Mouse (Mus musculus) embryonic facial prominence, embryonic 12.5 days (tissue): ENCODE measurements around the gene Eef2. TPM values are rescaled to one million over a fixed set of nuclear protein-coding genes. Genes with fewer than 3 reads are reported as not detected.
A peak's percentile ranks its signal among the peaks of the same experiment; 100 is the strongest.

Source experiments
- ATAC-seq: fragments of 200-750 bp; cut with Nextera tagmentation; 2 replicates; pipeline ENCODE4 v1.8.0; 2017; ENCODE audit not compliant: insufficient number of reproducible peaks, insufficient read depth, low FRiP score, low TSS enrichment
- H3K27ac ChIP-seq: fragments of 300-500 bp; sonication (generic); 2 replicates; pipeline ENCODE4 v1.5.1; 2016; ENCODE audit warnings: mild to moderate bottlenecking
- H3K27me3 ChIP-seq: fragments of 300-500 bp; sonication (generic); 2 replicates; pipeline ENCODE4 v1.6.1; 2016; ENCODE audit warnings: mild to moderate bottlenecking, moderate library complexity
- H3K36me3 ChIP-seq: fragments of 300-500 bp; sonication (generic); 2 replicates; pipeline ENCODE4 v1.6.1; 2016; ENCODE audit warnings: mild to moderate bottlenecking
- H3K4me1 ChIP-seq: fragments of 300-500 bp; sonication (generic); 2 replicates; pipeline ENCODE4 v1.6.1; 2016
- H3K4me2 ChIP-seq: fragments of 300-500 bp; sonication (generic); replicated peaks from 2 replicates; pipeline ENCODE4 v1.6.1; 2016; ENCODE audit warnings: mild to moderate bottlenecking, moderate library complexity
- H3K4me3 ChIP-seq: fragments of 300-500 bp; sonication (generic); 2 replicates; pipeline ENCODE4 v1.5.1; 2016; ENCODE audit warnings: mild to moderate bottlenecking
- H3K9ac ChIP-seq: fragments of 300-500 bp; sonication (generic); 2 replicates; pipeline ENCODE4 v1.6.1; 2016; ENCODE audit warnings: mild to moderate bottlenecking, moderate library complexity
- H3K9me3 ChIP-seq: fragments of 300-500 bp; sonication (generic); 2 replicates; pipeline ENCODE4 v1.6.1; 2016; ENCODE audit warnings: mild to moderate bottlenecking, moderate library complexity
- WGBS: fragments of 180-500 bp; shearing (Covaris S2); methylation state at CpG from one replicate; pipeline ENCODE4 v1.1.7; 2016; 5-methylcytosine and 5-hydroxymethylcytosine counted together
- polyA plus RNA-seq: library from polyadenylated mRNA; unstranded; fragments of >200 nt; fragmentation: Nextera tagmentation; extraction: Ambion mirVana; gene quantifications from 2 replicates; pipeline ENCODE4 v1.2.1, GENCODE M21; 2016

The Eef2 gene
- polyA plus RNA-seq, 1 experiment from 2014 or later = 562 TPM

GRCm38 (mm10) chr10:81140005-81140404, 36.4 kb upstream of the Eef2 start:
- Histone ChIP-seq H3K4me3 (peak overlapping the region; percentile 64; the same call in 1 of the 2 replicates), H3K4me1 (peaks cover 57% of the 10 kb centered on the region), H3K9ac (peak overlapping the region; percentile 37; the same call in 1 of the 2 replicates), H3K4me2 (peak overlapping the region; percentile 97), H3K27me3 (peaks cover 9% of the 10 kb centered on the region), H3K36me3 (peaks cover 22% of the 10 kb centered on the region), H3K27ac (peak overlapping the region; percentile 36; the same call in 1 of the 2 replicates), H3K9me3 (no peaks in the 10 kb centered on the region)
- 51% methylated on average over 8 of the region's 8 CpGs for WGBS
- ATAC-seq = no peak

- ATAC-seq = no peak
- Histone ChIP-seq H3K27me3 (0 out of 2 replicates have a peak, but pooled peaks cover 2% of the 10 kb centered on the region), H3K4me2 (peak overlapping the region; percentile 97), H3K9ac (peak overlapping the region; percentile 37; the same call in 1 of the 2 replicates), H3K4me3 (0 out of 2 replicates have a peak overlapping the region, but pooled peaks have one; percentile 0), H3K27ac (no peak overlapping the region), H3K36me3 (peaks cover 31% of the 10 kb centered on the region), H3K4me1 (peaks cover 48% of the 10 kb centered on the region), H3K9me3 (no peaks in the 10 kb centered on the region)
- 64% methylated on average over 10 of the region's 10 CpGs for WGBS
These were observed 35.5 kb upstream of the Eef2 start for GRCm38 (mm10) chr10:81140717-81141454.

GRCm38 (mm10) chr10:81141455-81142210, 34.8 kb upstream of the Eef2 start:
- no peaks in the 10 kb centered on the region for H3K27me3 ChIP-seq
- no peak overlapping the region for H3K4me3 ChIP-seq
- peak overlapping the region; percentile 97; the same call in 1 of the 2 replicates for H3K4me2 ChIP-seq
- peaks cover 46% of the 10 kb centered on the region for H3K4me1 ChIP-seq
- 78% methylated on average over 7 of the region's 7 CpGs for WGBS
- ATAC-seq = no peak
- no peak overlapping the region for H3K9ac ChIP-seq
- no peak overlapping the region for H3K27ac ChIP-seq
- peaks cover 39% of the 10 kb centered on the region for H3K36me3 ChIP-seq
- no peaks in the 10 kb centered on the region for H3K9me3 ChIP-seq

- Histone ChIP-seq H3K4me1 (peaks cover 46% of the 10 kb centered on the region), H3K4me2 (no peak overlapping the region), H3K4me3 (no peak overlapping the region)
These were observed 33.9 kb upstream of the Eef2 start for GRCm38 (mm10) chr10:81142551-81142981.

GRCm38 (mm10) chr10:81143157-81143633, 33.2 kb upstream of the Eef2 start:
- H3K4me2 ChIP-seq = no peak overlapping the region
- 91% methylated on average over 7 of the region's 7 CpGs for WGBS
- ATAC-seq = no peak
- no peaks in the 10 kb centered on the region for H3K9me3 ChIP-seq
- peaks cover 54% of the 10 kb centered on the region for H3K36me3 ChIP-seq
- H3K27me3 ChIP-seq = no peaks in the 10 kb centered on the region
- no peak overlapping the region for H3K9ac ChIP-seq
- peaks cover 45% of the 10 kb centered on the region for H3K4me1 ChIP-seq
- 0 out of 2 replicates have a peak overlapping the region, but pooled peaks have one; percentile 47 for H3K27ac ChIP-seq
- H3K4me3 ChIP-seq = no peak overlapping the region

More at GRCm38 (mm10) chr10:81142551-81142981, 33.9 kb upstream of the Eef2 start:
- Histone ChIP-seq H3K27me3 (no peaks in the 10 kb centered on the region), H3K9ac (no peak overlapping the region), H3K36me3 (peaks cover 48% of the 10 kb centered on the region), H3K27ac (peak overlapping the region; percentile 47; the same call in 1 of the 2 replicates), H3K9me3 (no peaks in the 10 kb centered on the region)
- no peak for ATAC-seq
- WGBS = 76% methylated on average over 5 of the region's 5 CpGs

GRCm38 (mm10) chr10:81143845-81144437, 32.5 kb upstream of the Eef2 start:
- no peak for ATAC-seq
- Histone ChIP-seq H3K4me3 (no peak overlapping the region), H3K27me3 (no peaks in the 10 kb centered on the region), H3K36me3 (peaks cover 62% of the 10 kb centered on the region), H3K27ac (no peak overlapping the region), H3K4me2 (no peak overlapping the region), H3K9ac (no peak overlapping the region), H3K4me1 (peaks cover 37% of the 10 kb centered on the region), H3K9me3 (no peaks in the 10 kb centered on the region)
- WGBS = 97% methylated on average over 52 of the region's 52 CpGs

GRCm38 (mm10) chr10:81144667-81145066, 31.8 kb upstream of the Eef2 start:
- Histone ChIP-seq H3K4me3 (no peak overlapping the region), H3K9me3 (no peaks in the 10 kb centered on the region), H3K36me3 (peaks cover 69% of the 10 kb centered on the region), H3K27me3 (no peaks in the 10 kb centered on the region), H3K9ac (no peak overlapping the region), H3K4me2 (no peak overlapping the region), H3K27ac (0 out of 2 replicates have a peak overlapping the region, but pooled peaks have one; percentile 7), H3K4me1 (peaks cover 30% of the 10 kb centered on the region)
- WGBS = 93% methylated on average over 27 of the region's 27 CpGs
- ATAC-seq = no peak

GRCm38 (mm10) chr10:81145307-81145706, 31.1 kb upstream of the Eef2 start:
- H3K9ac ChIP-seq = no peak overlapping the region
- no peak overlapping the region for H3K4me3 ChIP-seq
- ATAC-seq = no peak
- H3K4me1 ChIP-seq = peaks cover 24% of the 10 kb centered on the region
- WGBS = 97% methylated on average over 6 of the region's 6 CpGs
- no peaks in the 10 kb centered on the region for H3K27me3 ChIP-seq
- H3K4me2 ChIP-seq = no peak overlapping the region
- H3K36me3 ChIP-seq = peaks cover 75% of the 10 kb centered on the region
- no peaks in the 10 kb centered on the region for H3K9me3 ChIP-seq
- H3K27ac ChIP-seq = no peak overlapping the region

- no peaks in the 10 kb centered on the region for H3K27me3 ChIP-seq
- no peak overlapping the region for H3K4me2 ChIP-seq
- WGBS = 92% methylated on average over 7 of the region's 7 CpGs
- no peak for ATAC-seq
- no peak overlapping the region for H3K27ac ChIP-seq
- H3K36me3 ChIP-seq = peaks cover 79% of the 10 kb centered on the region
- peaks cover 19% of the 10 kb centered on the region for H3K4me1 ChIP-seq
- H3K9me3 ChIP-seq = no peaks in the 10 kb centered on the region
- no peak overlapping the region for H3K4me3 ChIP-seq
- H3K9ac ChIP-seq = no peak overlapping the region
These were observed 30.7 kb upstream of the Eef2 start for GRCm38 (mm10) chr10:81145778-81146177.

GRCm38 (mm10) chr10:81146296-81146695, 30.1 kb upstream of the Eef2 start:
- Histone ChIP-seq H3K4me2 (no peak overlapping the region), H3K27ac (no peak overlapping the region), H3K4me3 (no peak overlapping the region), H3K9ac (no peak overlapping the region), H3K27me3 (no peaks in the 10 kb centered on the region), H3K9me3 (no peaks in the 10 kb centered on the region), H3K36me3 (peaks cover 79% of the 10 kb centered on the region), H3K4me1 (peaks cover 15% of the 10 kb centered on the region; the same call in 1 of the 2 replicates)
- WGBS = 74% methylated on average over 4 of the region's 4 CpGs
- no peak for ATAC-seq

- no peak overlapping the region for H3K4me2 ChIP-seq
- WGBS = 81% methylated on average over 6 of the region's 6 CpGs
- no peak overlapping the region for H3K9ac ChIP-seq
- H3K27ac ChIP-seq = no peak overlapping the region
- ATAC-seq = no peak
- no peak overlapping the region for H3K4me3 ChIP-seq
- no peaks in the 10 kb centered on the region for H3K27me3 ChIP-seq
- no peaks in the 10 kb centered on the region for H3K4me1 ChIP-seq
- H3K9me3 ChIP-seq = no peaks in the 10 kb centered on the region
- peaks cover 86% of the 10 kb centered on the region for H3K36me3 ChIP-seq
These were observed 25.2 kb upstream of the Eef2 start for GRCm38 (mm10) chr10:81151261-81151660.
